Mouse (Mus musculus) lung, embryonic 15.5 days (tissue): ENCODE data around the gene Eno2. TPM values are rescaled to one million over a fixed set of nuclear protein-coding genes. Genes with fewer than 3 reads are reported as not detected.
A peak's percentile ranks its signal among the peaks of the same experiment; 100 is the strongest.
"Not testable (repeated sequence)": the region's sequence is repeated elsewhere in the genome, so short reads cannot be mapped to it uniquely, and the experiment has no call there.

Experiments used
- ATAC-seq: fragments of 200-750 bp; cut with Nextera tagmentation; 2 replicates; pipeline ENCODE4 v1.8.0; 2017; ENCODE audit warnings: moderate number of reproducible peaks, borderline replicate concordance; ENCODE audit not compliant: low FRiP score, low TSS enrichment; ENCODE audit errors: extremely low read depth
- H3K27ac ChIP-seq: fragments of 300-500 bp; sonication (generic); 2 replicates; pipeline ENCODE4 v1.5.1; 2015; ENCODE audit warnings: moderate library complexity, mild to moderate bottlenecking, inconsistent platforms
- H3K27me3 ChIP-seq: fragments of 300-500 bp; sonication (generic); 2 replicates; pipeline ENCODE4 v1.6.1; 2015; ENCODE audit warnings: inconsistent platforms
- H3K36me3 ChIP-seq: fragments of 300-500 bp; sonication (generic); 2 replicates; pipeline ENCODE4 v1.6.1; 2015; ENCODE audit warnings: inconsistent platforms
- H3K4me1 ChIP-seq: fragments of 300-500 bp; sonication (generic); 2 replicates; pipeline ENCODE4 v1.6.1; 2015; ENCODE audit warnings: inconsistent platforms
- H3K4me2 ChIP-seq: fragments of 300-500 bp; sonication (generic); 2 replicates; pipeline ENCODE4 v1.6.1; 2015; ENCODE audit warnings: inconsistent platforms, mild to moderate bottlenecking, moderate library complexity
- H3K4me3 ChIP-seq: fragments of 300-500 bp; sonication (generic); 2 replicates; pipeline ENCODE4 v1.5.1; 2015; ENCODE audit warnings: mild to moderate bottlenecking, inconsistent platforms
- H3K9ac ChIP-seq: fragments of 300-500 bp; sonication (generic); 2 replicates; pipeline ENCODE4 v1.6.1; 2015; ENCODE audit warnings: inconsistent platforms
- H3K9me3 ChIP-seq: fragments of 300-500 bp; sonication (generic); 2 replicates; pipeline ENCODE4 v1.6.1; 2016; ENCODE audit warnings: inconsistent platforms
- WGBS: fragments of 180-500 bp; shearing (Covaris S2); methylation state at CpG from one replicate; pipeline ENCODE4 v1.1.7; 2015; 5-methylcytosine and 5-hydroxymethylcytosine counted together
- polyA plus RNA-seq: library from polyadenylated mRNA; unstranded; fragments of >200 nt; fragmentation: Nextera tagmentation; extraction: Ambion mirVana; gene quantifications from 2 replicates; pipeline ENCODE4 v1.2.1, GENCODE M21; 2015

Gene Eno2
- polyA plus RNA-seq, 1 experiment from 2014 or later, result 3.4 TPM

- Histone ChIP-seq H3K4me3 (no peak overlapping the region), H3K9ac (no peak overlapping the region), H3K4me2 (no peak overlapping the region), H3K9me3 (no peaks in the 10 kb centered on the region), H3K36me3 (peaks cover 20% of the 10 kb centered on the region), H3K27ac (no peak overlapping the region), H3K4me1 (peaks cover 44% of the 10 kb centered on the region), H3K27me3 (no peaks in the 10 kb centered on the region)
- ATAC-seq, result no peak
- 64% methylated on average over 4 of the region's 4 CpGs for WGBS
These were observed 41.9 kb upstream of the Eno2 start for GRCm38 (mm10) chr6:124811403-124811665.

- not testable (repeated sequence) for H3K4me3 ChIP-seq, H3K9ac ChIP-seq, H3K27ac ChIP-seq, H3K9me3 ChIP-seq, ATAC-seq, H3K27me3 ChIP-seq
- WGBS, result 79% methylated on average over 11 of the region's 11 CpGs
- Histone ChIP-seq H3K36me3 (peaks cover 19% of the 10 kb centered on the region), H3K4me2 (peak overlapping the region; percentile 86; the same call in 1 of the 2 replicates), H3K4me1 (peaks cover 50% of the 10 kb centered on the region)
These were observed 41.3 kb upstream of the Eno2 start for GRCm38 (mm10) chr6:124810566-124811402.

- 41% methylated on average over 14 of the region's 14 CpGs for WGBS
- no peaks in the 10 kb centered on the region for H3K27me3 ChIP-seq
- H3K9ac ChIP-seq, result peak overlapping the region; percentile 60
- no peak; the same call in 1 of the 2 replicates for ATAC-seq
- H3K4me2 ChIP-seq, result peak overlapping the region; percentile 86
- peak overlapping the region; percentile 93 for H3K27ac ChIP-seq
- peaks cover 52% of the 10 kb centered on the region for H3K4me1 ChIP-seq
- H3K36me3 ChIP-seq, result peaks cover 15% of the 10 kb centered on the region
- peak overlapping the region; percentile 53 for H3K4me3 ChIP-seq
- H3K9me3 ChIP-seq, result no peaks in the 10 kb centered on the region
These were observed 40.5 kb upstream of the Eno2 start for GRCm38 (mm10) chr6:124809775-124810538.

GRCm38 (mm10) chr6:124809052-124809774, 39.7 kb upstream of the Eno2 start:
- ATAC-seq, result peak; percentile 19; the same call in 1 of the 2 replicates
- H3K36me3 ChIP-seq, result peaks cover 15% of the 10 kb centered on the region
- H3K27ac ChIP-seq, result peak overlapping the region; percentile 93
- peaks cover 44% of the 10 kb centered on the region for H3K4me1 ChIP-seq
- H3K4me2 ChIP-seq, result peak overlapping the region; percentile 86
- 0% methylated on average over 35 of the region's 35 CpGs for WGBS
- H3K9ac ChIP-seq, result peak overlapping the region; percentile 60
- H3K9me3 ChIP-seq, result no peaks in the 10 kb centered on the region
- H3K4me3 ChIP-seq, result peak overlapping the region; percentile 53
- no peaks in the 10 kb centered on the region for H3K27me3 ChIP-seq

GRCm38 (mm10) chr6:124808358-124809012, 39.0 kb upstream of the Eno2 start, which contains the start of gene Spsb2:
Gene Spsb2 (plus strand): TSS chr6:124808661.
- Histone ChIP-seq H3K27me3 (no peaks in the 10 kb centered on the region), H3K4me3 (peak within 1 kb of the TSS; percentile 53), H3K27ac (peak within 1 kb of the TSS; percentile 93), H3K9me3 (no peaks in the 10 kb centered on the region), H3K9ac (peak within 1 kb of the TSS; percentile 60), H3K4me2 (peak within 1 kb of the TSS; percentile 86), H3K36me3 (peaks cover 15% of the 10 kb centered on the region), H3K4me1 (peaks cover 43% of the 10 kb centered on the region)
- WGBS, result 3% methylated on average over 29 of the region's 29 CpGs
- ATAC-seq, result peak; percentile 64; the same call in 1 of the 2 replicates

- 60% methylated on average over 6 of the region's 6 CpGs for WGBS
- peaks cover 15% of the 10 kb centered on the region for H3K36me3 ChIP-seq
- ATAC-seq, result no peak
- no peaks in the 10 kb centered on the region for H3K27me3 ChIP-seq
- H3K27ac ChIP-seq, result peak overlapping the region; percentile 93
- peaks cover 42% of the 10 kb centered on the region for H3K4me1 ChIP-seq
- H3K4me2 ChIP-seq, result peak overlapping the region; percentile 86
- no peak overlapping the region for H3K9ac ChIP-seq
- H3K4me3 ChIP-seq, result peak overlapping the region; percentile 53
- H3K9me3 ChIP-seq, result no peaks in the 10 kb centered on the region
These were observed 38.5 kb upstream of the Eno2 start for GRCm38 (mm10) chr6:124807986-124808357.

GRCm38 (mm10) chr6:124807366-124807765, 37.9 kb upstream of the Eno2 start:
- Histone ChIP-seq H3K27me3 (no peaks in the 10 kb centered on the region), H3K36me3 (peaks cover 15% of the 10 kb centered on the region), H3K4me1 (peaks cover 36% of the 10 kb centered on the region), H3K9me3 (no peaks in the 10 kb centered on the region), H3K27ac (no peak overlapping the region), H3K4me3 (no peak overlapping the region), H3K9ac (no peak overlapping the region), H3K4me2 (no peak overlapping the region)
- no peak for ATAC-seq
- WGBS, result 70% methylated on average over 4 of the region's 4 CpGs

GRCm38 (mm10) chr6:124806446-124807140, 37.1 kb upstream of the Eno2 start:
- H3K4me1 ChIP-seq, result peaks cover 29% of the 10 kb centered on the region
- peak overlapping the region; percentile 95 for H3K27ac ChIP-seq
- 76% methylated on average over 7 of the region's 7 CpGs for WGBS
- no peaks in the 10 kb centered on the region for H3K9me3 ChIP-seq
- no peak for ATAC-seq
- peak overlapping the region; percentile 53 for H3K4me3 ChIP-seq
- H3K9ac ChIP-seq, result no peak overlapping the region
- peak overlapping the region; percentile 85 for H3K4me2 ChIP-seq
- no peaks in the 10 kb centered on the region for H3K27me3 ChIP-seq
- peaks cover 8% of the 10 kb centered on the region for H3K36me3 ChIP-seq

GRCm38 (mm10) chr6:124805341-124806321, 36.2 kb upstream of the Eno2 start:
- no peaks in the 10 kb centered on the region for H3K9me3 ChIP-seq
- peak overlapping the region; percentile 53 for H3K4me3 ChIP-seq
- H3K9ac ChIP-seq, result peak overlapping the region; percentile 53
- H3K4me1 ChIP-seq, result peaks cover 28% of the 10 kb centered on the region
- H3K36me3 ChIP-seq, result 0 out of 2 replicates have a peak, but pooled peaks cover 4% of the 10 kb centered on the region
- 1% methylated on average over 34 of the region's 34 CpGs for WGBS
- H3K4me2 ChIP-seq, result peak overlapping the region; percentile 85
- H3K27ac ChIP-seq, result peak overlapping the region; percentile 95
- H3K27me3 ChIP-seq, result no peaks in the 10 kb centered on the region
- peak; percentile 83 for ATAC-seq

- H3K4me3 ChIP-seq, result no peak overlapping the region
- no peaks in the 10 kb centered on the region for H3K9me3 ChIP-seq
- no peak overlapping the region for H3K9ac ChIP-seq
- no peak for ATAC-seq
- no peaks in the 10 kb centered on the region for H3K36me3 ChIP-seq
- H3K4me1 ChIP-seq, result peaks cover 18% of the 10 kb centered on the region
- 80% methylated on average over 3 of the region's 3 CpGs for WGBS
- no peak overlapping the region for H3K4me2 ChIP-seq
- H3K27ac ChIP-seq, result no peak overlapping the region
- no peaks in the 10 kb centered on the region for H3K27me3 ChIP-seq
These were observed 34.9 kb upstream of the Eno2 start for GRCm38 (mm10) chr6:124804341-124804740.
